Mouse (Mus musculus): Measurements from ENCODE around the gene Rag2. TPM values are rescaled to one million over a fixed set of nuclear protein-coding genes. Genes with fewer than 3 reads are reported as not detected.

Gene Rag2
- not detected in 2 replicates for polyA plus RNA-seq (2012; rRNA removed)

GRCm38 (mm10) chr2:101624526-101624925 is at the start of gene Rag2:
Gene Rag2, plus strand, starts transcription at chr2:101624718.

GRCm38 (mm10) chr2:101649114-101649671 is 24.7 kb downstream of the Rag2 start, which contains the start of the genes Rag1 and B230118H07Rik:
Gene Rag1, minus strand, starts transcription at chr2:101649501.
Gene B230118H07Rik, minus strand, starts transcription at chr2:101649532.

GRCm38 (mm10) chr2:101678236-101679021 is 53.9 kb downstream of the Rag2 start, which contains the start of gene Traf6:
Gene Traf6, plus strand, starts transcription at chr2:101678429.

Other genes with a start within 250 kb of the Rag2 start
- gene Rag1, start 24.8 kb downstream of the Rag2 start, polyA plus RNA-seq (2012; rRNA removed) = 0.02 TPM in 1 of 2 replicates, not detected in the other
- 1.8 and 3.4 TPM in 2 replicates for gene B230118H07Rik, start 24.8 kb downstream of the Rag2 start, polyA plus RNA-seq (2012; rRNA removed)
- 10.8 and 12.5 TPM in 2 replicates for gene Traf6, start 53.7 kb downstream of the Rag2 start, polyA plus RNA-seq (2012; rRNA removed)